Mouse (Mus musculus) neural tube, embryonic 13.5 days (tissue): ENCODE data around the gene Cenpq. TPM values are rescaled to one million over a fixed set of nuclear protein-coding genes. Genes with fewer than 3 reads are reported as not detected.
A peak's percentile ranks its signal among the peaks of the same experiment; 100 is the strongest.

ENCODE experiments used
- ATAC-seq: fragments of 200-750 bp; cut with Nextera tagmentation; 2 replicates; pipeline ENCODE4 v1.8.0; 2017; ENCODE audit warnings: low read depth, mild to moderate bottlenecking, moderate TSS enrichment, moderate library complexity
- H3K27ac ChIP-seq: fragments of 300-500 bp; sonication (generic); replicated peaks from 2 replicates; pipeline ENCODE4 v1.5.1; 2015; ENCODE audit warnings: moderate library complexity, mild to moderate bottlenecking, inconsistent platforms
- H3K27me3 ChIP-seq: fragments of 300-500 bp; sonication (generic); 2 replicates; pipeline ENCODE4 v1.6.1; 2015; ENCODE audit warnings: mild to moderate bottlenecking, inconsistent platforms
- H3K36me3 ChIP-seq: fragments of 300-500 bp; sonication (generic); 2 replicates; pipeline ENCODE4 v1.6.1; 2015; ENCODE audit warnings: mild to moderate bottlenecking, inconsistent platforms
- H3K4me1 ChIP-seq: fragments of 300-500 bp; sonication (generic); replicated peaks from 2 replicates; pipeline ENCODE4 v1.6.1; 2015; ENCODE audit warnings: inconsistent platforms
- H3K4me2 ChIP-seq: fragments of 300-500 bp; sonication (generic); 2 replicates; pipeline ENCODE4 v1.6.1; 2015; ENCODE audit warnings: inconsistent platforms, mild to moderate bottlenecking, moderate library complexity
- H3K4me3 ChIP-seq: fragments of 300-500 bp; sonication (generic); 2 replicates; pipeline ENCODE4 v1.5.1; 2015; ENCODE audit warnings: mild to moderate bottlenecking, inconsistent platforms
- H3K9ac ChIP-seq: fragments of 300-500 bp; sonication (generic); 2 replicates; pipeline ENCODE4 v1.6.1; 2015; ENCODE audit warnings: moderate library complexity, mild to moderate bottlenecking, inconsistent platforms
- H3K9me3 ChIP-seq: fragments of 300-500 bp; sonication (generic); 2 replicates; pipeline ENCODE4 v1.6.1; 2016; ENCODE audit warnings: inconsistent platforms
- WGBS: fragments of 180-500 bp; shearing (Covaris S2); methylation state at CpG from one replicate; pipeline ENCODE4 v1.1.7; 2015; 5-methylcytosine and 5-hydroxymethylcytosine counted together
- polyA plus RNA-seq: library from polyadenylated mRNA; unstranded; fragments of >200 nt; fragmentation: Nextera tagmentation; extraction: Ambion mirVana; gene quantifications from 2 replicates; pipeline ENCODE4 v1.2.1, GENCODE M21; 2015

The Cenpq gene
- polyA plus RNA-seq, 1 experiment from 2014 or later = 11.7 TPM

DNA sequence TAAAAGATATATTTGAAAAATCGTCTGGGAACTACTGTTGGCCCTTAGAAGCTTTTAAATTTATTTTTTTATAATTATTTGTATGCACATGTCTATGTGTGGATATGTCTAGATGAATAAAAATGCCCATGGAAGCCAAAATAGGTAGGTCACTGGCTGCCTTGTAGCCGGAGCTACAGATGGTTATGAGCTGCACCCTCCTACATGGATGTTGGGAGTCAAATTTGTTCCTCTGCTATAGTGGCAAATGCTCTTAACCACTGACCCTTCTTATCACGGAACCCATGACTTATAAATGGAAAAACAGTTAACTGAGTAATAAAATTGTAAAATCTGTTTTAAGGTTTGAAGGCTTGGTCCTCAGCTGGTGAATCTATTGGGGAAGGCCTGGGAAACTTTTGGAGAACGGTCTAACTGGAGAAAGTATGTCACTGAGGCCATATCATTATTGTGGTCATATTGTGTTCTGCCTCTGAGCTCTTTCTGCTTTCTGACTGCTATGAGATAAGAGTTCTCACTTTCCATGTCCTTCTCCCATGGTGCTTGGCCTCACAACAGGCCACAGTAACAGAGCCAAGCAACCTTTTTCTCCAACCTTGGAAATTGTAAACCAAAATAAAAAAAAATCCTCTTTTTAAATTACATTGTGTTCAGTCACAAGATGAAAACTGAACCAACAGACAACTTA lies 46.9 kb downstream of the Cenpq start:
- ATAC-seq = no peak
- H3K9ac ChIP-seq = no peak overlapping the region
- no peak overlapping the region for H3K4me3 ChIP-seq
- no peak overlapping the region for H3K4me2 ChIP-seq
- no peaks in the 10 kb centered on the region for H3K27me3 ChIP-seq
- H3K4me1 ChIP-seq = no peaks in the 10 kb centered on the region
- no peaks in the 10 kb centered on the region for H3K9me3 ChIP-seq
- WGBS = 83% methylated on average over 4 of the region's 4 CpGs
- H3K27ac ChIP-seq = no peak overlapping the region
- no peaks in the 10 kb centered on the region for H3K36me3 ChIP-seq

DNA sequence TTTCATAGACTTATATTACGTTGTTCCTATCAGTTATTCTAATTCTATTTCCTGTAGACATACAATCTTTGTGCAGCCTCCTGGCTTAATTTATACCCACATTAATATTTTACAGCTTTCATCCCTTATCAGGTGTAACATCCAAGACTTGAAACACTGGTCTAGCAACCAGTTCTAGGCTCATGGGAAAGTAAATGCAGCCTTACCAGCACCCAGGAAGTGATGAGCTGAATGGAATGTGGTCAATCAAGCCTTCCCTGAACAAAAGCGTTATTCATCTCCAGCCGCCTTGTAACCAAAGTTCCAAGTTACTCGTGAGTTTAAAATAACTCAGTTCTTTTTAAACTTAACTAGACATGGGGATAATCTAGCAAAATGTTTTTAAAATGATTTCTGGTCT lies 49.7 kb downstream of the Cenpq start:
- H3K4me1 ChIP-seq = peaks cover 5% of the 10 kb centered on the region
- H3K27me3 ChIP-seq = no peaks in the 10 kb centered on the region
- ATAC-seq = no peak
- H3K4me2 ChIP-seq = no peak overlapping the region
- H3K9me3 ChIP-seq = no peaks in the 10 kb centered on the region
- no peak overlapping the region for H3K4me3 ChIP-seq
- 88% methylated on average over 4 of the region's 4 CpGs for WGBS
- no peak overlapping the region for H3K27ac ChIP-seq
- H3K36me3 ChIP-seq = no peaks in the 10 kb centered on the region
- no peak overlapping the region for H3K9ac ChIP-seq

DNA sequence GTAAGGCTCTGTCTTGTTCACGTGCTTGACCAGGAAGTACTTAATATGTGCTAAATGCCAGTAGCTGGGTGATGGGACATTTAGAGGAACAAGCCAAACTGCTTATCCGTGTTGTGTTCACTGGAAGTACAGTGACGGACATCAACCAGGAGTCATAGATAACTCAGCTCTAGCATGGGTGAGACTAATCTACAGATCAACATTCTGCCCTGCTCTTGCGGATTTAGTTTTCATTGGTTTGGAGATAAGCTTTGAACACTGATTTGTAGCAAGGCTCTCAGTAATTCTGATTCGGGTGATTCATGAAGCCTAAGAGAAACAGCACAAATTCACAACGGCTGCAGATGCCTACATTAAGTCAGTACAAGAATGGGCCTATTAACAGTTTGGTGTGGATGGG lies 52.7 kb downstream of the Cenpq start:
- peaks cover 11% of the 10 kb centered on the region for H3K4me1 ChIP-seq
- H3K27me3 ChIP-seq = peaks cover 7% of the 10 kb centered on the region
- no peaks in the 10 kb centered on the region for H3K36me3 ChIP-seq
- ATAC-seq = no peak
- H3K9me3 ChIP-seq = no peaks in the 10 kb centered on the region
- H3K9ac ChIP-seq = no peak overlapping the region
- H3K4me2 ChIP-seq = no peak overlapping the region
- no peak overlapping the region for H3K27ac ChIP-seq
- 93% methylated on average over 6 of the region's 6 CpGs for WGBS
- no peak overlapping the region for H3K4me3 ChIP-seq

DNA sequence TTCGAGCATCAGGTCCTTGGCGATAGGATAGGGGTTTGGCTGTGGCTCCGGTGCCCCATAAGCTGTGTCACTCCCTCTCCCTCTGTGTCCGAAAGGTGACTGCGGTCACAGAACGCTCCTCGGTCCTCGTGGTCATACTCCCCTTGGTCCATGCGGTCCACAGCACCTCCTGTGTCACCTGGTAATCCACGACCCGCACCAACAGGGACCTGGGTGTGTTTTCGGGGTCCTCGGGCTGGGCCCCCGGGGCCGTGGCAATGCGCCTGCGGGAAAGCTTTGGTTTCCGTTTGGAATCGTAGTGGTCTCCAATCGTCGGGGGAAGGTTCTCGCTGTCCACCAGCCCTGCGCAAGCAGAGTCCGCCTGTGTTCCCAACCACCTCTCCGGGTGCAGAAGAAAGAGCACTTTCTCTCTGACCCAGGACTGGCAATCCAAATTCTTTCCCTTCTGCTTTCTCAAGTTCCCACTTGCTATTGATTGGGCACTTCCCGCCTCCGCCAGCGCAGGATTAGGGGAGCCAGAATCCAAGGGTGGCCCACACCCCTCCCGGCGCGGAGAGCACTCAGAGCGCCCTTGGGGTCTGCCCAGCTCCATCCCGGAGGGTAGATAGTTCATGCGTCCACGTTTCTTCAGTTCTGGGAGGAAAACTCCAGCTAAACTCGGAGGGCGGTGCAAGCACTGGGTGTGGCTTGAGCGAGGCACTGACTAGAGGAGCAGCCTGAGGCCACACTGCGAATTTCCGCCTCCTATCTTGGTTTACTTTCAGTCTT lies 54.7 kb downstream of the Cenpq start, which contains the start of gene 9130008F23Rik:
Gene 9130008F23Rik (minus strand): TSS at position 636 of the 768 bp plus-strand sequence.
- peak within 1 kb of the TSS; percentile 92 for H3K4me2 ChIP-seq

DNA sequence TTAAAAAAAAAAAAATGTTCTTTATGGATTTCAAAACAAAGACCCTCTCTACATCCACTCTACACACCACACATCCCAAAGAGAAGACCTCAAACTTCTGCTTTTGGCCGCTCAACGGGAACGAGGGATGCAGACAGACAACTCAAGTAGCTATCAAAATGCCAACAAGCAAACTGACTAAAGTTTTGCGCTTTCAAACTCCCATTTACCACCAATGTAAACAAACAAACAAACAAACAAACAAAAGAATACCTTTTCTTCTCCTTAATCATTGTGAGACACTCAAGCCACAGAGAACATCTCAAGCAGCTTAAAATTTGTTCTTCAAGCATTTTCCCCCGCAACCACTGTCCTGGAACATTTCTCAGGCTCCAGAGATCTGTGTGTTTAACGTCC lies 55.3 kb downstream of the Cenpq start:
- Histone ChIP-seq H3K27me3 (peaks cover 7% of the 10 kb centered on the region), H3K4me2 (peak overlapping the region; percentile 92), H3K36me3 (no peaks in the 10 kb centered on the region), H3K9me3 (no peaks in the 10 kb centered on the region), H3K4me1 (peaks cover 11% of the 10 kb centered on the region), H3K4me3 (peak overlapping the region; percentile 55), H3K27ac (no peak overlapping the region), H3K9ac (peak overlapping the region; percentile 63)
- 5% methylated on average over 6 of the region's 6 CpGs for WGBS
- no peak for ATAC-seq

More for the DNA sequence above, 54.7 kb downstream of the Cenpq start, which contains the start of gene 9130008F23Rik:
- Histone ChIP-seq H3K9me3 (no peaks in the 10 kb centered on the region), H3K27ac (no peak within 1 kb of the TSS), H3K4me3 (peak within 1 kb of the TSS; percentile 55), H3K4me1 (peaks cover 11% of the 10 kb centered on the region), H3K27me3 (peaks cover 7% of the 10 kb centered on the region), H3K9ac (peak within 1 kb of the TSS; percentile 63), H3K36me3 (no peaks in the 10 kb centered on the region)
- ATAC-seq = peak; percentile 75
- WGBS = under 1% methylated on average over 40 of the region's 40 CpGs

DNA sequence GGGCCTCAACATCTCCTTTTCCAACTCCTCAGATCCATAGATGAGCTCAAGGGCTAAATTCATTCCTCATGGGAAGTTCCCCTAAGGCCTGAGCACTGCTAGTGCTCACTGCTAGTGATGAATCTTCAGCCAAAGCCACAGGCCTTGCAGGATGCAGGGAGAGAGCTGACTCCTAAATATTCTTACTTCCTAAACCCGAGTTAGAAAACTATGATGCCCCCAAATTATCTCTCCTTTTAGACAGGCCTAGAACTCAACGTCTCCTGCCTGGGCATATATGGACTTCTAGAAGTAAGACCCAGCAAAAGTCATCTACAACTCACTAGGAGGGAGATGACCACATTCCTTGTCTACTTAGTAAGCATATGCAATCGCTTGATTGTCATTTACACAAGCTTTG lies 57.1 kb downstream of the Cenpq start:
- no peak for ATAC-seq
- peaks cover 11% of the 10 kb centered on the region for H3K4me1 ChIP-seq
- no peak overlapping the region for H3K4me2 ChIP-seq
- H3K9me3 ChIP-seq = no peaks in the 10 kb centered on the region
- WGBS = 33% methylated on average over 3 of the region's 3 CpGs
- no peak overlapping the region for H3K4me3 ChIP-seq
- no peak overlapping the region for H3K27ac ChIP-seq
- no peaks in the 10 kb centered on the region for H3K36me3 ChIP-seq
- no peak overlapping the region for H3K9ac ChIP-seq
- H3K27me3 ChIP-seq = peaks cover 7% of the 10 kb centered on the region

DNA sequence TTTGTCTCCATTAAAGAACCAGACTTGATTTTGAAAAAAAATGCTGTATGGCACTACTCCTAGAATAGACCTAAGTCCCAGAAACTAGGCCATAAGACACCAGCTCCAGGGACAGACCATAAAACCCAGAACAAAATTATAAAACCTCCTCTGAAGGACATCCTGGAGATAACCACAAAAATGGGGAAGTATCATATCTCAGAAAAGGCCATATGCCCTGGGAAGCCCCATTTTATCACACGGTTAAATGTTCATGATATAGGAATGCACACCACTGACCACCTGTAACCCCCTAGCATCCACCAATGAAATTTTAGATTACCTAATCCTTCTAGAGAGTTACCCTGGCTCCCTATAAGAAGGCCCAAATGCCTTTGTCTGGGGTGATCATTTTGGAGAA lies 59.3 kb downstream of the Cenpq start:
- WGBS = 98% methylated on average over 1 of the region's 1 CpGs
- H3K36me3 ChIP-seq = no peaks in the 10 kb centered on the region
- H3K4me2 ChIP-seq = no peak overlapping the region
- H3K9me3 ChIP-seq = no peaks in the 10 kb centered on the region
- no peak for ATAC-seq
- no peak overlapping the region for H3K27ac ChIP-seq
- H3K9ac ChIP-seq = no peak overlapping the region
- H3K27me3 ChIP-seq = peaks cover 7% of the 10 kb centered on the region
- H3K4me1 ChIP-seq = peaks cover 10% of the 10 kb centered on the region
- H3K4me3 ChIP-seq = no peak overlapping the region

DNA sequence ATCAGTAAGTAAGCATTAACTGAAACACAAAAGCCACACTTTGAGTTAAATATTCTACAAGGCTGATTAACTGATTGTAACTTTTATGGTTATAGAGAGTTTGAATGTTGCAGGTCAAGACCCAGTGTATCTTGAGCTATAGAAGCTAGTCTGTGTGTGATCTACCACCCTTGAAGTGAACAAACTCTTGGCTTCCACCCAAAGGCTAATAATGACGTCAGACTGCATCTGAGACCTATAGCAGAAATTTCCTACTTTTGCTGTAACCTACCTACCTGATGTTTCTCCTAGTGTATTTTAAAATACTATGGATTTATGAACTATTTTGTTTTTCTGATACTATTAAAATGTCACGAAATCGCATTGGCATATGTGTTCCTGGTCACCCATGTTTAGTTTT lies 60.1 kb downstream of the Cenpq start:
- H3K27ac ChIP-seq = no peak overlapping the region
- no peak overlapping the region for H3K9ac ChIP-seq
- no peak overlapping the region for H3K4me2 ChIP-seq
- H3K27me3 ChIP-seq = peaks cover 6% of the 10 kb centered on the region
- no peak for ATAC-seq
- peaks cover 1% of the 10 kb centered on the region for H3K4me1 ChIP-seq
- H3K9me3 ChIP-seq = no peaks in the 10 kb centered on the region
- H3K36me3 ChIP-seq = no peaks in the 10 kb centered on the region
- H3K4me3 ChIP-seq = no peak overlapping the region
- WGBS = 89% methylated on average over 3 of the region's 3 CpGs

DNA sequence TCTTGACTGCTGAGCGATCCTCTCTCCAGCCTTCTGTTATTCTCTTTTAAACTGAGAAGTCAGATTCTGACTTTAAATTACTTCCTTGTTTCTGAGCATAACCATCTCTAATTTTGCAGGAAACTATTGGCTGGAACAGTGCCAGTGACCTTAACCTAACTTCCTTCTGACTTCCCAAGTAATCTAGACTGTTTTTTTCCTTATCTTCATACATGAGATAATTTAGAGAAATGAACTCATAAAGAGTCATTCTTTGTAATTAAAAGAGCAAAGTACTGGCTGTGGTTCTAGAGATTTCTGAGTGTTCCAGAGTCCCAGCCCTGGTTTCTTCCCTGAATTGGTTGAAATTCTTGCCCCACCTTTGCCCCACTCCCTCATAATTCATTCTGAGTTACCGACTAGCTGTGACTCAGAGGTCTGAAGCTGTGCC lies 61.2 kb downstream of the Cenpq start:
- Histone ChIP-seq H3K36me3 (no peaks in the 10 kb centered on the region), H3K4me3 (no peak overlapping the region), H3K9ac (no peak overlapping the region), H3K27me3 (no peaks in the 10 kb centered on the region), H3K4me2 (no peak overlapping the region), H3K4me1 (no peaks in the 10 kb centered on the region), H3K9me3 (no peaks in the 10 kb centered on the region), H3K27ac (no peak overlapping the region)
- 48% methylated on average over 2 of the region's 2 CpGs for WGBS
- ATAC-seq = no peak

Other genes with a start within 250 kb of the Cenpq start
- not detected in 2 replicates for gene Esp1, start 207.9 kb downstream of the Cenpq start, polyA plus RNA-seq
- gene Crisp2, start 128.0 kb downstream of the Cenpq start, polyA plus RNA-seq = not detected in 2 replicates
- 0.55 and 0.95 TPM in 2 replicates for gene Rhag, start 123.9 kb downstream of the Cenpq start, polyA plus RNA-seq
- 0.32 and 0.51 TPM in 2 replicates for gene 9130008F23Rik, start 54.5 kb downstream of the Cenpq start, polyA plus RNA-seq
- not detected in 2 replicates for gene Glyatl3, start 20.7 kb downstream of the Cenpq start, polyA plus RNA-seq
- 23.6 and 26.5 TPM in 2 replicates for gene Mut, start 362 bp downstream of the Cenpq start, polyA plus RNA-seq